Mouse (Mus musculus) liver, postnatal 0 days (tissue): ENCODE measurements at regions not wholly inside any gene's neighbourhood (a gene's known extent, or its start where the extent isn't known, plus 50 kb on each side); places are given as distances from the start of the nearest gene placed in this dataset.

Experiments used
- ATAC-seq: fragments of 200-750 bp; cut with Nextera tagmentation; 2 replicates; pipeline ENCODE4 v1.8.0; 2017; ENCODE audit warnings: mild to moderate bottlenecking, moderate library complexity
- DNase-seq: peaks from one replicate; pipeline ENCODE4 v3.0.0-alpha.2; 2016
- H3K27ac ChIP-seq: fragments of 300-500 bp; sonication (generic); 2 replicates; pipeline ENCODE4 v1.5.1; 2014; ENCODE audit warnings: antibody characterized with exemption, moderate library complexity, mild to moderate bottlenecking, low read depth
- H3K27me3 ChIP-seq: fragments of 300-500 bp; sonication (generic); 2 replicates; pipeline ENCODE4 v1.6.1; 2014; ENCODE audit warnings: low read length, control low read depth, mixed read lengths; ENCODE audit not compliant: insufficient read depth
- H3K36me3 ChIP-seq: fragments of 300-500 bp; sonication (generic); replicated peaks from 2 replicates; pipeline ENCODE4 v1.6.1; 2014; ENCODE audit warnings: mild to moderate bottlenecking, control low read depth, low read length, moderate library complexity, mixed read lengths; ENCODE audit not compliant: insufficient read depth
- H3K4me1 ChIP-seq: fragments of 300-500 bp; sonication (generic); 2 replicates; pipeline ENCODE4 v1.6.1; 2014; ENCODE audit warnings: antibody characterized with exemption, mild to moderate bottlenecking, control low read depth; ENCODE audit not compliant: insufficient read depth
- H3K4me2 ChIP-seq: fragments of 300-500 bp; sonication (generic); 2 replicates; pipeline ENCODE4 v1.6.1; 2014; ENCODE audit warnings: low read depth, mild to moderate bottlenecking, low read length, moderate library complexity, mixed read lengths
- H3K4me3 ChIP-seq: fragments of 300-500 bp; sonication (generic); 2 replicates; pipeline ENCODE4 v1.5.1; 2014; ENCODE audit warnings: low read depth, low read length
- H3K9ac ChIP-seq: fragments of 300-500 bp; sonication (generic); replicated peaks from 2 replicates; pipeline ENCODE4 v1.6.1; 2014; ENCODE audit warnings: mild to moderate bottlenecking, moderate library complexity
- H3K9me3 ChIP-seq: fragments of 300-500 bp; sonication (generic); 2 replicates; pipeline ENCODE4 v1.6.1; 2016; ENCODE audit warnings: mild to moderate bottlenecking, control low read depth, low read length, mixed read lengths
- CTCF ChIP-seq: sonication (generic); IDR thresholded peaks from 2 replicates; pipeline ENCODE4 v1.5.1; 2016; ENCODE audit warnings: antibody characterized with exemption, low read depth
- EP300 ChIP-seq: IDR thresholded peaks from 2 replicates; pipeline ENCODE4 v1.6.1; 2016; ENCODE audit warnings: antibody characterized with exemption, low read depth, mild to moderate bottlenecking
- WGBS: fragments of 180-500 bp; shearing (Covaris S2); extraction: QIAGEN DNeasy Blood & Tissue Kit; methylation state at CpG from one replicate; pipeline ENCODE4 v1.1.7; 2014; ENCODE audit not compliant: insufficient replicate concordance; 5-methylcytosine and 5-hydroxymethylcytosine counted together

DNA sequence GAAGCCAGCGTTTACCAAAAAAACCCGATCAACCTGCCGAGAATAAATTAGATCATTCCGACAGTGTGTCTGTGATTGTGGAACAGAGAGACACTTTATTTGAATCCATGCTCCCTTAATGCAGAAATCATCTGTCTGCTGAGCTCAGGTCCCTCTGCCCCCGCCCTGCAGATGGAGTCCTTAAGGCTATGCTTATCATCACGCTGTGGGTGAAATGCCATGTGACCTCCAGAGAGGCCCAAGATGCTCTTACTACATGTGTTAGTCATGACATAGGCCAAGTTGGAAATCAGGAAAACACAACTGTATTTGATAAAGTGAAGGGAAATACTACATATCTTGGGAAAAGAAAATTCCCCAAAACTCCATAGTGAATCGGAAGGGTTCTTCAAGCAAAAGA is 206.8 kb upstream of the Pfn2 start:
- H3K4me1 ChIP-seq, result peaks cover 4% of the 10 kb centered on the region; the same call in 1 of the 2 replicates
- no peak overlapping the region for H3K27ac ChIP-seq
- H3K9ac ChIP-seq, result no peak overlapping the region
- no peak overlapping the region for H3K4me3 ChIP-seq
- no peak for ATAC-seq
- H3K36me3 ChIP-seq, result no peaks in the 10 kb centered on the region
- H3K27me3 ChIP-seq, result no peaks in the 10 kb centered on the region
- no peaks in the 10 kb centered on the region for H3K9me3 ChIP-seq
- WGBS, result 75% methylated on average over 7 of the region's 7 CpGs
- no peak for DNase-seq
- TF ChIP-seq EP300 (no peak), CTCF (no peak)
- H3K4me2 ChIP-seq, result no peak overlapping the region

DNA sequence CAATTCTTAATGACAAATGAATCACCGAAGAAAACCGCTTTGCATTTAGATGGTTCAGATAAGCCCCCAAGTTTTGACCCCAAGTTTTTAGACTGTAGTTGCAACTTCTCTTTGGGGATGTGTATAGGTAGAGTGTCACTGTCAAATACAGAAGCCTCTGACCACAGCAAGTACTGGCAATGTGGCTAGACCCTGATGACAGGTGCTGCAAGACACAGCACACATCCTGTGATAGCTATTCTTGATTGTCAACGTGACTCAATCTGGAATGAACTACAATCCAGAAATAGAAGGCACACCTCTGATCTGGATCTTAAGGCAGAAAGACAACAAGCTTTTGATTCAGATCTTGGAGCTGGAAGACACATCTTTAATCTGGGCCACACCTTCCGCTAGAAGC is 207.3 kb upstream of the Pfn2 start:
- no peak overlapping the region for H3K27ac ChIP-seq
- no peak for ATAC-seq
- no peaks in the 10 kb centered on the region for H3K36me3 ChIP-seq
- H3K4me2 ChIP-seq, result no peak overlapping the region
- no peak for TF ChIP-seq EP300
- TF ChIP-seq CTCF, result no peak
- H3K4me3 ChIP-seq, result no peak overlapping the region
- DNase-seq, result no peak
- H3K27me3 ChIP-seq, result no peaks in the 10 kb centered on the region
- no peak overlapping the region for H3K9ac ChIP-seq
- H3K4me1 ChIP-seq, result peaks cover 4% of the 10 kb centered on the region; the same call in 1 of the 2 replicates
- 80% methylated on average over 4 of the region's 4 CpGs for WGBS
- H3K9me3 ChIP-seq, result no peaks in the 10 kb centered on the region

DNA sequence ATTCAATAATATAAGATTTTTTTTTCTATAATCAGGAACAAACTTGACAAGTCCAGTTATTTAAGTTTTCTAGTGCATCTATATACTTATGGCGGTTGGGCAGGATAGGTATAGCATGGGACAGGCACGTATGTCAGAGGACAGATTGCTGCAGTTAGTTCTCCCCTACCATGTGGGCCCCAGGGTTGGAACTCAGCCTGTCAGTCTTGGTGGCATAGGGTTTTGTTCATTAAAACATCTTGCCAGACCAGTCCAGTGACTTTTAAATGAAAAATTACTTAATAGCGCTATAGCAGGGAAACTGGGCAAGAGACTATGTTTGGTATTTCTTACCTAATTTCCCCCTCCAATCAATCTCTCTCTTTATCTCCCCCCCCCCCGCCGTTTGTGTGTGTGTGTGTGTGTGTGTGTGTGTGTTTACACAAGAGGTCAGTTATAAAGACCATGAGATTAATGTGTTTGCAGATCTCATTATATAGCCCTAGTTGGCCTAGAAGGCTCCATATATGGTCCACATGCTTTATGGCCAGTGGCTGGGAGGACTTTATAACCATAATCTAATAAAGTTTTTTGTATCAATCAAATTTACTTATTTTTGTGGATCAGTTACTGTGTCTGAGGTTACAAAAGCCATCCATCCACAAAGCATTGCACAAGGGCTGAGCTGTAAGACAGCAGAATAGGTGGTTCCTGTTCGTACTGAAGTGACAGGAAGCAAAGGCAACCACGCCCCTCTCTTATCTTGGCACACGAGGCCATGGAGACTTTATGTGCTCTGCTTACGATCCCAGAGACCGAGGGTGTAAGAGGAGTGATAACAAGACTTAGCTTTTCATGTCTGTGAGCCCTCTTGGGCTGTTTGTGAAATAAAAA is 208.5 kb upstream of the Pfn2 start:
- WGBS, result 37% methylated on average over 10 of the region's 10 CpGs
- peak; percentile 78 for TF ChIP-seq EP300
- TF ChIP-seq CTCF, result no peak
- H3K9ac ChIP-seq, result no peak overlapping the region
- no peak overlapping the region for H3K4me2 ChIP-seq
- no peaks in the 10 kb centered on the region for H3K9me3 ChIP-seq
- no peaks in the 10 kb centered on the region for H3K27me3 ChIP-seq
- ATAC-seq (peak; percentile 96), DNase-seq (peak; percentile 51)
- H3K36me3 ChIP-seq, result no peaks in the 10 kb centered on the region
- H3K4me3 ChIP-seq, result no peak overlapping the region
- H3K27ac ChIP-seq, result no peak overlapping the region
- peaks cover 4% of the 10 kb centered on the region; the same call in 1 of the 2 replicates for H3K4me1 ChIP-seq

DNA sequence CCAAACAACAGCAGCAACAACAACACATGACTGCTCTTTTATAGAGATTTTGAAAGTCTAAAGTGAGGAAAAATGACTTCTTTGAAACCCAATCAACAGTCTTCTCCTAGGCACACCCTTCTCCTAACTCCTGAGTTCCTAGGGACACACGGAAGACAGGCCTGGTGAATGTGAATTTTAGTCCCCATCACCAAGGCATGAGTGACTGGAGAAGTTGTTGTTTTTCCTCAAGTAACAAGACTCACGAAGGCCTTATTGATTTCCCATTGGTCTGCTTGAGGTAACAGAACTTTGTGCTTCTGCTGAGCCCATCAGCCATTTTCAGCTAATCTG is 209.2 kb upstream of the Pfn2 start:
- DNase-seq, result no peak
- ATAC-seq, result peak; percentile 35
- no peak overlapping the region for H3K4me2 ChIP-seq
- H3K9me3 ChIP-seq, result no peaks in the 10 kb centered on the region
- H3K4me3 ChIP-seq, result no peak overlapping the region
- H3K9ac ChIP-seq, result no peak overlapping the region
- 68% methylated on average over 2 of the region's 2 CpGs for WGBS
- no peaks in the 10 kb centered on the region for H3K36me3 ChIP-seq
- no peak overlapping the region for H3K27ac ChIP-seq
- TF ChIP-seq EP300 (no peak; the same call in 1 of the 2 replicates), CTCF (no peak)
- H3K27me3 ChIP-seq, result no peaks in the 10 kb centered on the region
- H3K4me1 ChIP-seq, result peaks cover 4% of the 10 kb centered on the region; the same call in 1 of the 2 replicates

DNA sequence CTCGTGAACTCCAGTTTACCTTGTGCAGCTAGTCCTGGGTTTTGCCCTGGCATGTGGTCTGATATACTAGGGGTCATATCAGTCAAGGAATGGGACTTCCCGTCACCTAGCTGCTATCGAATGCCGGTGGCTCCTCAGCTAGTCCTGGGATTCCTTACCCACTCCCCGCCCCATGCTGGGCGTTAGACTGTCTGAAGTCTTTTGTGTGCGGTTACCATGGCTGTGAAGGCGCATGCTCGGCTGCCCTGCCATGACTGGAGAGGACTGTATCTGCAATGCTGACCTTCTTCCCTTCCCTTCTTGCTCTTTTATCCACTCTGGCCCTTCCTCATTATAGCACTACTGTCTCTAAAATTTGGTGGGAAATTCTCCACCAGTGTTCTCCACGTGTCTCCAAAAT is 210.3 kb upstream of the Pfn2 start:
- WGBS, result 82% methylated on average over 10 of the region's 10 CpGs
- Histone ChIP-seq H3K4me3 (no peak overlapping the region), H3K9me3 (no peaks in the 10 kb centered on the region), H3K9ac (no peak overlapping the region), H3K36me3 (no peaks in the 10 kb centered on the region), H3K27me3 (no peaks in the 10 kb centered on the region), H3K4me2 (no peak overlapping the region), H3K27ac (no peak overlapping the region), H3K4me1 (peaks cover 4% of the 10 kb centered on the region; the same call in 1 of the 2 replicates)
- TF ChIP-seq CTCF (no peak), EP300 (no peak)
- DNase-seq (no peak), ATAC-seq (no peak)

DNA sequence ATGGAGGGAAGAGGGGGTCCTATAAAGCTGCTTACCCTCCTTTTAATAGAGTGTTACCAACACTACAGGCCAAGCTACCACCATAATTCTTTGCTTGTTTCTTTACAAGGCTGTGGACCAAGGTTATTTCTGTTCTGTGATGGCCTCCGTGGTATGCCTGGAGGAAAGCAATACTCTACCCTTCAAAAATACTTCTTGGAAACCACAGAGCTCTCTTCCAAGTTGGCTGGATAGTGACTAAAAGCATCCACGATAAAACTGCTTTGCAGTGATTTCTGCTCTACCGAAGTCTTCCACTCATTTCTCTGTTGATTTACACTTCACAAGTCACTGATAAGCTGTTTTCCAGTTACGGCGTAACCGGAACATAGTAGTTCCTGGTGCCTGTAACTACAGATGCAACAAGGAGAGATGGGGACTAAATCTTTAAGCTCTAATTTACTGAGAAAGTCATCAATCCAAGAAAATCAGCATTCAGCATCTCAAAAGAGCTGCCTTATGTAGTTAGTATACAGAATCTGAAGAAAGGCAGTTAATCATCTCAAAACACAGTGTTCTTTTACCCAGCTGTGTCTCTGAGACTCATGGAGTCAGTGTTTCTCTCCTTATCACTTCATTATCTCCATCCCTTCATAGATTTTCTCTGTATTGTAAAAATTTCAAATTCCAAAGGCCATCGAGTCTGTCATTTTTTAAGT is 216.1 kb upstream of the Pfn2 start:
- Histone ChIP-seq H3K27ac (no peak overlapping the region), H3K36me3 (no peaks in the 10 kb centered on the region), H3K4me1 (no peaks in the 10 kb centered on the region), H3K4me3 (no peak overlapping the region), H3K27me3 (no peaks in the 10 kb centered on the region), H3K9me3 (no peaks in the 10 kb centered on the region), H3K9ac (no peak overlapping the region), H3K4me2 (no peak overlapping the region)
- no peak for DNase-seq
- no peak for ATAC-seq
- WGBS, result 76% methylated on average over 7 of the region's 7 CpGs
- no peak for TF ChIP-seq EP300
